Mouse (Mus musculus) G1E (cell line): ENCODE results near the gene Qsox1. TPM values are rescaled to one million over a fixed set of nuclear protein-coding genes. Genes with fewer than 3 reads are reported as not detected.

Source experiments
- ATAC-seq: 2 replicates; pipeline ENCODE4 v1.8.0; 2016; ENCODE audit warnings: mild to moderate bottlenecking; ENCODE audit not compliant: insufficient number of reproducible peaks, poor library complexity, low FRiP score, severe bottlenecking; ENCODE audit errors: extremely low read depth
- DNase-seq: peaks from one replicate; pipeline ENCODE4 v3.0.0; 2012; ENCODE audit warnings: low spot score
- H3K27me3 ChIP-seq: 2 replicates; pipeline ENCODE4 v1.6.1; 2012; ENCODE audit warnings: mild to moderate bottlenecking, low read length, inconsistent platforms; ENCODE audit not compliant: insufficient read depth
- H3K36me3 ChIP-seq: replicated peaks from 2 replicates; pipeline ENCODE3; 2012; ENCODE audit warnings: mild to moderate bottlenecking, inconsistent platforms
- H3K4me1 ChIP-seq: 2 replicates; pipeline ENCODE4 v1.6.1; 2012; ENCODE audit warnings: low read depth, low read length, inconsistent platforms, mixed read lengths; ENCODE audit not compliant: insufficient read depth
- H3K4me3 ChIP-seq: 2 replicates; pipeline ENCODE4 v1.5.1; 2012; ENCODE audit warnings: low read depth, mild to moderate bottlenecking, inconsistent platforms, low read length, moderate library complexity, mixed read lengths
- H3K9me3 ChIP-seq: replicated peaks from 2 replicates; pipeline ENCODE4 v1.6.1; 2012; ENCODE audit warnings: inconsistent platforms
- CTCF ChIP-seq: IDR thresholded peaks from 2 replicates; pipeline ENCODE4 v1.5.1; 2012; ENCODE audit warnings: low read depth, low read length, inconsistent platforms, mixed read lengths
- GATA1 ChIP-seq: IDR thresholded peaks from 2 replicates; pipeline ENCODE4 v1.6.1; 2012; ENCODE audit warnings: borderline replicate concordance, low read length, inconsistent platforms, mixed read lengths
- GATA2 ChIP-seq: IDR thresholded peaks from 2 replicates; pipeline ENCODE4 v1.6.1; 2012; ENCODE audit warnings: low read depth, low read length, inconsistent platforms, borderline replicate concordance
- POLR2AphosphoS5 ChIP-seq: IDR thresholded peaks from 2 replicates; pipeline ENCODE4 v1.6.1; 2012; ENCODE audit warnings: low read depth, low read length, inconsistent platforms; ENCODE audit not compliant: insufficient replicate concordance
- TAL1 ChIP-seq: conservative IDR thresholded peaks from 2 replicates; pipeline ENCODE4 v1.6.1; 2012; ENCODE audit warnings: low read depth, low read length, inconsistent platforms, mixed read lengths
- polyA plus RNA-seq: library from polyadenylated mRNA; stranded (reverse); fragments of >175 nt; gene quantifications from 2 replicates; pipeline ENCODE4 v1.2.3, GENCODE M21; 2012
- total RNA-seq, 2 experiments: library from RNA; stranded (forward) in 1 of 2; stranded (reverse) in 1 of 2; fragments of 200-1000 nt in 1 of 2; fragments of >200 nt in 1 of 2; fragmentation: Nextera tagmentation in 1 of 2; gene quantifications; 2 replicates each; pipeline ENCODE4 v1.2.3; 2014 to 2017

Qsox1 gene
- total and polyA plus RNA-seq, 3 experiments: 1.8 to 4.6 (median 2.0) TPM

- ATAC-seq: no peak
- Histone ChIP-seq H3K4me1 (peaks cover 6% of the 10 kb centered on the region; the same call in 1 of the 2 replicates), H3K4me3 (no peak overlapping the region), H3K36me3 (no peaks in the 10 kb centered on the region), H3K9me3 (no peaks in the 10 kb centered on the region), H3K27me3 (peaks cover 14% of the 10 kb centered on the region; the same call in 1 of the 2 replicates)
- DNase-seq: no peak
- TF ChIP-seq POLR2AphosphoS5 (no peak), GATA2 (no peak), TAL1 (no peak), CTCF (no peak), GATA1 (no peak)
These were observed 30.3 kb downstream of the Qsox1 start for GRCm38 (mm10) chr1:155782382-155782781.

- Histone ChIP-seq H3K9me3 (no peaks in the 10 kb centered on the region), H3K4me1 (no peaks in the 10 kb centered on the region), H3K27me3 (peaks cover 6% of the 10 kb centered on the region; the same call in 1 of the 2 replicates), H3K4me3 (no peak overlapping the region), H3K36me3 (no peaks in the 10 kb centered on the region)
- DNase-seq (no peak), ATAC-seq (no peak)
- TF ChIP-seq GATA2 (no peak), TAL1 (no peak), CTCF (no peak)
These were observed 34.8 kb downstream of the Qsox1 start for GRCm38 (mm10) chr1:155777641-155778625.

- no peak for ATAC-seq
- DNase-seq: no peak
These were observed 53.5 kb downstream of the Qsox1 start for GRCm38 (mm10) chr1:155759167-155759566.

GRCm38 (mm10) chr1:155758711-155759110 is 54.0 kb downstream of the Qsox1 start:
- Histone ChIP-seq H3K27me3 (peaks cover 5% of the 10 kb centered on the region), H3K4me1 (no peaks in the 10 kb centered on the region), H3K36me3 (no peaks in the 10 kb centered on the region), H3K9me3 (no peaks in the 10 kb centered on the region), H3K4me3 (no peak overlapping the region)
- ATAC-seq (no peak), DNase-seq (no peak)
- no peak for TF ChIP-seq TAL1
- no peak for TF ChIP-seq CTCF
- no peak for TF ChIP-seq GATA1
- no peak for TF ChIP-seq POLR2AphosphoS5
- TF ChIP-seq GATA2: no peak

More at GRCm38 (mm10) chr1:155759167-155759566, 53.5 kb downstream of the Qsox1 start:
- TF ChIP-seq GATA2 (no peak), TAL1 (no peak), POLR2AphosphoS5 (no peak), GATA1 (no peak), CTCF (no peak)
- Histone ChIP-seq H3K27me3 (peaks cover 2% of the 10 kb centered on the region), H3K4me1 (no peaks in the 10 kb centered on the region), H3K9me3 (no peaks in the 10 kb centered on the region), H3K36me3 (no peaks in the 10 kb centered on the region), H3K4me3 (no peak overlapping the region)

GRCm38 (mm10) chr1:155757621-155758020 is 55.1 kb downstream of the Qsox1 start:
- no peaks in the 10 kb centered on the region for H3K9me3 ChIP-seq
- H3K36me3 ChIP-seq: no peaks in the 10 kb centered on the region
- no peak for DNase-seq
- no peaks in the 10 kb centered on the region for H3K4me1 ChIP-seq
- no peak overlapping the region for H3K4me3 ChIP-seq
- ATAC-seq: no peak
- TF ChIP-seq GATA2: no peak
- TF ChIP-seq GATA1: no peak
- TF ChIP-seq CTCF: no peak
- TF ChIP-seq POLR2AphosphoS5: no peak
- no peak for TF ChIP-seq TAL1
- H3K27me3 ChIP-seq: peaks cover 10% of the 10 kb centered on the region

GRCm38 (mm10) chr1:155753411-155753810 is 59.3 kb downstream of the Qsox1 start:
- Histone ChIP-seq H3K36me3 (no peaks in the 10 kb centered on the region), H3K27me3 (peaks cover 26% of the 10 kb centered on the region), H3K9me3 (no peaks in the 10 kb centered on the region), H3K4me3 (no peak overlapping the region), H3K4me1 (no peaks in the 10 kb centered on the region)
- ATAC-seq (no peak), DNase-seq (no peak)
- TF ChIP-seq CTCF (no peak), TAL1 (no peak), GATA2 (no peak), GATA1 (no peak), POLR2AphosphoS5 (no peak)
